Mouse (Mus musculus) brain, embryonic 14.5 days (tissue): ENCODE measurements at regions not wholly inside any gene's neighbourhood (a gene's known extent, or its start where the extent isn't known, plus 50 kb on each side); places are given as distances from the start of the nearest gene placed in this dataset.

Source experiments
- CTCF ChIP-seq: fragments of 200-500 bp; IDR thresholded peaks from 2 replicates; pipeline ENCODE4 v1.5.1; 2012; ENCODE audit warnings: inconsistent platforms, mild to moderate bottlenecking, moderate library complexity, borderline replicate concordance; ENCODE audit not compliant: insufficient read depth, insufficient read length; ENCODE audit errors: extremely low read depth
- POLR2A ChIP-seq: fragments of 200-500 bp; IDR thresholded peaks from 2 replicates; pipeline ENCODE4 v1.6.1; 2012; ENCODE audit warnings: mild to moderate bottlenecking, inconsistent platforms, borderline replicate concordance; ENCODE audit not compliant: poor library complexity, insufficient read depth, insufficient read length, severe bottlenecking; ENCODE audit errors: extremely low read depth

DNA sequence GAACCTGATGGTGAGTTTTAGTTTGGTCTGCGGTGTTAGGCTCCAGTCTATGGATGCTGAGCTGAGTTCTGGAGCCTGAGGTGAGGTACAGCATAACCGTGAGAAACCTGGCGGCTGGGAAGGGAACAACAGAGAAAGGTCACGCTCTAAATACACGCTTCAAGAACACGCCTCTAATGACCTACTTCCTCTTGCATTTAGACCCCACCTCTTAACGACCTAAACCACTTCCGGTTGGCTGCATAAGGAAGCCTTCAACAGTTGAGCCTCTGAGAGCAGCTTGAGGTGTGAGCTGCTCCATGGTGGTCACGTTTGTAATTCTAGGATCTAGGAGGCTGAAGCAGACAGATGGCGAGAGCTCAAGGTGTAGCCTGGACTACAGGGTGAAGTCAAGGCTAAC is 175.8 kb downstream of the Zfp365 start:
- TF ChIP-seq CTCF (no peak), POLR2A (no peak)
